Mouse (Mus musculus): ENCODE measurements around the gene Pfdn5. TPM values are rescaled to one million over a fixed set of nuclear protein-coding genes. Genes with fewer than 3 reads are reported as not detected.

Gene Pfdn5
- total and polyA plus RNA-seq, 3 experiments: 302 to 7,439 (median 465) TPM

GRCm38 (mm10) chr15:102280623-102281022 lies 45.3 kb upstream of the Pfdn5 start:
- DNase-seq (ENCODE audit: low read depth, low spot score): no peak
- H3K9me3 ChIP-seq (replicated peaks; ENCODE audit: insufficient read depth, low read length): no peaks in the 10 kb centered on the region
- no peak for TF ChIP-seq KAT2A (conservative IDR thresholded peaks at IDR 0.05; ENCODE audit: low read depth, low read length)
- no peak for TF ChIP-seq CHD1 (IDR thresholded peaks at IDR 0.05; ENCODE audit: low read depth, low read length)
- TF ChIP-seq POLR2AphosphoS2 (IDR thresholded peaks at IDR 0.05; ENCODE audit: low read length): no peak
- TF ChIP-seq MAX (IDR thresholded peaks at IDR 0.05; ENCODE audit: low read length): no peak
- no peak for TF ChIP-seq NRF1 (IDR thresholded peaks at IDR 0.05; ENCODE audit: insufficient read depth, low read depth, low read length, poor library complexity, severe bottlenecking)
- TF ChIP-seq POLR2AphosphoS5 (IDR thresholded peaks at IDR 0.05; ENCODE audit: borderline replicate concordance, low read depth, low read length): no peak
- peaks cover 12 to 50% of the 10 kb centered on the region in 2 experiments for H3K4me1 ChIP-seq (ENCODE audit: control insufficient read depth in 1 of 2, insufficient read depth in 2 of 2, low read length in 2 of 2)
- no peak overlapping the region for H3K27ac ChIP-seq (ENCODE audit: control insufficient read depth, low read depth, low read length)
- no peak overlapping the region for H3K4me3 ChIP-seq (ENCODE audit: control insufficient read depth in 1 of 2, insufficient read depth in 1 of 2, low read depth in 2 of 2, low read length in 2 of 2)
- peaks cover 0 to 38% of the 10 kb centered on the region in 2 experiments; a peak in 2 of 4 replicates for H3K36me3 ChIP-seq (ENCODE audit: control insufficient read depth in 1 of 2, insufficient read depth in 2 of 2, low read length in 2 of 2)
- H3K27me3 ChIP-seq (ENCODE audit: control insufficient read depth in 1 of 2, insufficient read depth in 2 of 2, low read length in 2 of 2): no peaks in the 10 kb centered on the region
- H3K9ac ChIP-seq (ENCODE audit: control insufficient read depth, low read depth, low read length, poor library complexity, severe bottlenecking): no peak overlapping the region
- H3K79me2 ChIP-seq (ENCODE audit: control insufficient read depth, insufficient read depth, low read length, poor library complexity): peaks cover 24% of the 10 kb centered on the region

DNA sequence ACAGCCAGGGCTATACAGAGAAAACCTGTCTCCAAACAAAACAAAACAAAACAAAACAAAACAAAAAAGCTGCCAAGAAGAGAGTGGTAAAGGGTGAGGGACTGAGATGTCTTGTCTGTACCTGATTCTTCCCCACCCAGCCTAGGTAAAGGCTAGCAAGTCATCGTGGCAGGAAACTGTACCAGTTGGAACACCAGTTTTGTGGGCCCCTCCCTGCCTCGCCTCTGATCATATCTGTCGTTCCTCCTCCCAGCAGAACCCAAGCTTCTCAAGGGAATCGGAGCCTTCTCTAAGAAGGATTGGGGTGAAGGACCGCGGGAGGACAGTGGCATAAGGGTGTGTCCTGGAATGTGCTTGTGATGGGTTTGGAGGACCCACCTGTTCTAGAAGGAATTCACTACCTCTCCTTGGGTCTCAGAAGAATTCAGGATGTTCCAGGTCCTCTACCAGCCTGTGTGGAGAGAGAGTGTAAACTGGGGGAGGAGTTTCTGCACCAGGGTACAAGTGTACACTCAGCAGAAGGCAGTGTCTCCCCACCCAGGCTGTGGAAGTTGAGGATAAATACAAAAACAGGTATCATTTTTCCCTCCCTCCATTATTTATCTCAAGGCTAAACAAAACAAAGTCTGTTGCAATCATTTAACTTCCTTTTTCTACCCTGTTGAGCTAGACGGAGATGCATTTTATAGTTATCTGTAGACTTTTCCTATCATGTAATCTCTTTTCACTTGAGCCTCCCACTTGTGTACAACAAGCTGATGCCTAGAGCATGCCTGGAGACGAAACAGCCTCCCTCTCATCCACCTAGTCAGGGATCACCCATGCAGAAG lies 43.2 kb upstream of the Pfdn5 start:
- Histone ChIP-seq H3K4me3 (ENCODE audit: control insufficient read depth in 1 of 2, insufficient read depth in 1 of 2, low read depth in 2 of 2, low read length in 2 of 2) (peak overlapping the region; percentile 31 to 36), H3K9me3 (replicated peaks; ENCODE audit: insufficient read depth, low read length) (no peaks in the 10 kb centered on the region), H3K4me1 (ENCODE audit: control insufficient read depth in 1 of 2, insufficient read depth in 2 of 2, low read length in 2 of 2) (peaks cover 12 to 50% of the 10 kb centered on the region in 2 experiments), H3K36me3 (ENCODE audit: control insufficient read depth in 1 of 2, insufficient read depth in 2 of 2, low read length in 2 of 2) (peaks cover 0 to 40% of the 10 kb centered on the region in 2 experiments; a peak in 2 of 4 replicates), H3K27ac (ENCODE audit: control insufficient read depth, low read depth, low read length) (peak overlapping the region; percentile 87), H3K27me3 (ENCODE audit: control insufficient read depth in 1 of 2, insufficient read depth in 2 of 2, low read length in 2 of 2) (no peaks in the 10 kb centered on the region), H3K79me2 (ENCODE audit: control insufficient read depth, insufficient read depth, low read length, poor library complexity) (peaks cover 24% of the 10 kb centered on the region), H3K9ac (ENCODE audit: control insufficient read depth, low read depth, low read length, poor library complexity, severe bottlenecking) (peak overlapping the region; percentile 32)
- DNase-seq (ENCODE audit: low read depth, low spot score): peak; percentile 79
- peak; percentile 70 for TF ChIP-seq ETS1 (IDR thresholded peaks at IDR 0.05; ENCODE audit: low read depth, low read length)
- peak; percentile 59; the same call in 1 of the 2 replicates for TF ChIP-seq SIN3A (IDR thresholded peaks at IDR 0.05; ENCODE audit: low read length)
- TF ChIP-seq ZMIZ1 (IDR thresholded peaks at IDR 0.05; ENCODE audit: low read depth, low read length): 0 out of 2 replicates have a peak, but pooled peaks have one; percentile 30
- TF ChIP-seq EP300 (IDR thresholded peaks at IDR 0.05; ENCODE audit: low read depth in 1 of 2, low read length in 2 of 2): peak; percentile 57 to 69
- TF ChIP-seq KAT2A (conservative IDR thresholded peaks at IDR 0.05; ENCODE audit: low read depth, low read length): no peak
- no peak for TF ChIP-seq CHD2 (IDR thresholded peaks at IDR 0.05; ENCODE audit: low read length)
- no peak for TF ChIP-seq MEF2A (IDR thresholded peaks at IDR 0.05; ENCODE audit: extremely low read depth, insufficient replicate concordance, low read depth, low read length, poor library complexity, severe bottlenecking)
- peak; percentile 53; the same call in 1 of the 2 replicates for TF ChIP-seq TBP (IDR thresholded peaks at IDR 0.05; ENCODE audit: low read depth, low read length)
- peak; percentile 83 for TF ChIP-seq GATA1 (IDR thresholded peaks at IDR 0.05; ENCODE audit: low read depth, low read length)
- no peak for TF ChIP-seq USF2 (IDR thresholded peaks at IDR 0.05; ENCODE audit: borderline replicate concordance in 1 of 2, insufficient read depth in 1 of 2, low read depth in 1 of 2, low read length in 2 of 2)
- TF ChIP-seq CTCF (IDR thresholded peaks at IDR 0.05 in 2 of 3, conservative IDR thresholded peaks at IDR 0.05 in 1 of 3; ENCODE audit: control insufficient read depth in 1 of 3, insufficient read depth in 1 of 3, low read depth in 2 of 3, low read length in 3 of 3, poor library complexity in 1 of 3, severe bottlenecking in 1 of 3): no peak
- TF ChIP-seq POLR2A (IDR thresholded peaks at IDR 0.05; ENCODE audit: control insufficient read depth in 1 of 2, insufficient read depth in 1 of 2, low read depth in 1 of 2, low read length in 2 of 2, poor library complexity in 1 of 2): peak; percentile 17 to 19; a peak in 1 of 4 replicates
- TF ChIP-seq RAD21 (IDR thresholded peaks at IDR 0.05; ENCODE audit: low read depth, low read length): no peak
- peak; percentile 27; the same call in 1 of the 2 replicates for TF ChIP-seq POLR2AphosphoS2 (IDR thresholded peaks at IDR 0.05; ENCODE audit: low read length)
- no peak for TF ChIP-seq E2F4 (IDR thresholded peaks at IDR 0.05; ENCODE audit: borderline replicate concordance, low read depth, low read length)
- TF ChIP-seq SMC3 (IDR thresholded peaks at IDR 0.05; ENCODE audit: low read depth, low read length): no peak
- TF ChIP-seq POLR2AphosphoS5 (IDR thresholded peaks at IDR 0.05; ENCODE audit: borderline replicate concordance, low read depth, low read length): no peak
- no peak for TF ChIP-seq BHLHE40 (IDR thresholded peaks at IDR 0.05; ENCODE audit: borderline replicate concordance, low read depth, low read length)
- TF ChIP-seq ZC3H11A (IDR thresholded peaks at IDR 0.05; ENCODE audit: low read depth, low read length): no peak
- peak; percentile 23; the same call in 1 of the 2 replicates for TF ChIP-seq CHD1 (IDR thresholded peaks at IDR 0.05; ENCODE audit: low read depth, low read length)
- TF ChIP-seq MAFK (IDR thresholded peaks at IDR 0.05; ENCODE audit: borderline replicate concordance, low read depth, low read length): peak; percentile 9; the same call in 1 of the 2 replicates
- no peak for TF ChIP-seq ZNF384 (IDR thresholded peaks at IDR 0.05; ENCODE audit: low read depth, low read length)
- TF ChIP-seq MYC (IDR thresholded peaks at IDR 0.05; ENCODE audit: low read depth, low read length): peak; percentile 51; the same call in 1 of the 2 replicates
- TF ChIP-seq JUND (IDR thresholded peaks at IDR 0.05; ENCODE audit: low read depth, low read length): no peak
- peak; percentile 87 for TF ChIP-seq RCOR1 (IDR thresholded peaks at IDR 0.05; ENCODE audit: low read depth, low read length)
- TF ChIP-seq ZKSCAN1 (IDR thresholded peaks at IDR 0.05; ENCODE audit: low read depth, low read length): no peak

All from MEL (cell line).